Mouse (Mus musculus): ENCODE measurements at regions not wholly inside any gene's neighbourhood (a gene's known extent, or its start where the extent isn't known, plus 50 kb on each side); places are given as distances from the start of the nearest gene placed in this dataset.

GRCm38 (mm10) chr2:72838085-72838727 lies 142.0 kb downstream of the Sp3 start:
- ATAC-seq, result peak; percentile 97

DNA sequence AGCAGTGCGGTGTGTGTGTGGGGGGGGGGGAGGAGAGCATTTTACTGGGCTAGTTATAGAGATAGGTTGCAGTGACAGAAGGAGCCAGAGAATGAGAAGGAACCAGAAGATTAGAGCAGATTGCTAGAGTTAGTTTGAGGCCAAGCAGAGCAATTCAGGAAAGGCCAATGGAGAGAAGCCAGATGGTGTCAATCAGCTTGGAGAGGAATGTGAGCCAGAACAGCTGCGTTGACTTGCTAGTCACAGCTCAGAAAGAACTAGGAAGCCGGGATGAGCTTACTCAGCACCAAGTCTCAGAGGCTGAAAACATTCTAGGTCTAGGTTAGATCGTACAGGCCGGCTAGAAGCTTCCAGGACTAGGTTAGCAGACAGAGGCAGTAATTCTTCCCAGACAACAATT lies 140.6 kb downstream of the Sp3 start:
- no peak for ATAC-seq

- no peak for ATAC-seq
Observed at GRCm38 (mm10) chr2:72841367-72841766, 138.9 kb downstream of the Sp3 start.

DNA sequence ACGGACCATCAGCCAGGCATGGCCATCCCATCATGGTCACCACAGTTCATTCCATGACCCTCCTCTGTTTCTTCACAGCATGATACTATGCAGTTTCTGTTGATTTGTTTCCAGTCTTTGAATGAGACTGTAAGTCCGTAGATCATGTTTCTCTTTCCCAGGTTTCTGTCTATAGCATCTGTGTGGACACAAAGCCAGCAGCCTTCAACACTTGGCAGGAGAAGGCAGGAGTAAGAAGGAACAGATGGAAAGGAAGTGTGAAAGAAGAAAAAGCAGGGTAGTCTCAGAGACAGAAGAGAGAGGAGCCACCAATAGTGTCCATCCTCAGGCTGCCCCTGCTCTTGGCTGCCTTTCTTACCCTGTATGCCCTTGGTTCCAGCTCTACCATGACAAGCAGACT lies 136.6 kb downstream of the Sp3 start:
- ATAC-seq, result no peak

DNA sequence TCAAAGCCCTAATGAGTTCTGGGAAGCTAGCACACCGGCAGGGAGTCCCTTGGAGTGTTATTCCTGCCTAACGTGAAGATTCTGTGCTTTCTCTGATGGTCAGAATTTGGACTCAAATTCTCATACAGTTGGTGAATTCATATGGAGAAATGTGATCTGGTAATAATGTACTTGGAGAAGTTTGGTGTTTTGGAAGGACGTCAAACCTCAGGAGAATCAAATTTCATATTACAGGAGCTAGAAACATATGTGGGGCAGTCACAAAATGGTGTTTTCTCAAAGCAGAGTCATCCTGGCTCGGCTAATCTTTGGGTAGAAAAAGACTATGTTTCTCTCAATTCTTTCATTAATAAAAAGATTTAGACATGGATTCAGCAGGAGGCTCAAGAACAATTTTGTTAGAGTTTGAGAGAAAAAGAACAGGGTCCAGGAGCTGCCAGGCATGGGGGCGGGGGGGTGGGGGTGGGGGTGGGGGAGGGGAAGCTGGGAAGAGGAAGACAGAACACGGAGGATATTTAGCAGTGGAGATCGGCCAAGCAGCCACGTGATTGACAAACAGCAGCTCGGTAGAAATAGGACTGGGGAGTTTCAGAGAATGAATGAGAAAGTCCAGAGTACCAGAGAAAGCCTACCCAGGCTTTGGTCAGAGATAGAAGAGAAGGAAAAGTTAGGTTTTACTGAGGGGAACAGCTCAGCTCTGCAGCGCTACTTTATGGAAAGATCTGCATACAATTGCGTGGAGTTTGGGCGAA lies 130.6 kb downstream of the Sp3 start:
- ATAC-seq, result no peak

GRCm38 (mm10) chr2:72852509-72852908 lies 127.7 kb downstream of the Sp3 start:
- no peak for ATAC-seq

GRCm38 (mm10) chr2:72855276-72855970 lies 124.8 kb downstream of the Sp3 start:
- peak; percentile 67 for ATAC-seq

- ATAC-seq, result peak; percentile 40
Observed at GRCm38 (mm10) chr2:72855971-72856755, 124.1 kb downstream of the Sp3 start.

DNA sequence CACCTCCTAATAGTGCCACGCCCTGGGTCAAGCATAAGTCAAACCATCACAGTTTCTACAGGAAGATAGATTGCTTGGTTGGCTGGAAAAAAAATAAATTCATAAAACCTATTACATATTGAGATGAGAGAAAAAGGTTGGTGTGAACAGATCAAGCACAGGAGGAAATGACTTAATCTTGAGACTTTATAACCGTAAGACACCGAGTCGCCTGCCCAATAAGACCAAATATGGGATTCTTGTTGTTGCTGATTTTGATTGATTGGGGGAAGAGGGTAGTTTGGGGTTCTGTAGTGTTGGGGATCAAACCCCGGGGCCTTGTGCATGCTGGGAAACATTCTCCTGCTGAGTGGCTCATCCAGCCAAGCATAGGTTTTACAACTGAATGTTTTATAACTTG lies 122.9 kb downstream of the Sp3 start:
- ATAC-seq, result peak; percentile 59

- ATAC-seq, result no peak
Observed at GRCm38 (mm10) chr2:72865462-72866365, 114.5 kb downstream of the Sp3 start.

- no peak for ATAC-seq
Observed at GRCm38 (mm10) chr2:72866366-72866688, 113.9 kb downstream of the Sp3 start.

GRCm38 (mm10) chr2:72868173-72868572 lies 112.1 kb downstream of the Sp3 start:
- peak; percentile 80 for ATAC-seq

- ATAC-seq, result no peak
Observed at GRCm38 (mm10) chr2:72871836-72872235, 108.4 kb downstream of the Sp3 start.

DNA sequence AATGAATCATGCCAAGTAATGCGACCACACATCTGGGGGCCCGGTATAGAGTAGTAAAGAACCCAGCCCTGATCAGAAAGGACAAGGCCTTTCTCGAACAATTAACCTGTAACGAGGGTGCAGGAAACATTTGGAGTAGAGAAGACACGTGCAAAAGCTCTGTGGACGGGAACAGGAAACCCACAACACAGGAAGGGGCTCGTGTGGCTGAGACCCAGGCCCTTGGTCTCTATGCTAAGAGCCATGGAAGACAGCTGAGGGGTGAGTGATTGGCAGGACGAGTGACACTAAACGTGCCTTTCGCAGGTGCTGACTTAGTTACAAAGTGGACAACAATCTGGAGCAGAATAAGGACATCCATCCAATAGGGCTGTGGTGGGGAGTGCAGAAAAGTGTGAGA lies 106.3 kb downstream of the Sp3 start:
- peak; percentile 69 for ATAC-seq

DNA sequence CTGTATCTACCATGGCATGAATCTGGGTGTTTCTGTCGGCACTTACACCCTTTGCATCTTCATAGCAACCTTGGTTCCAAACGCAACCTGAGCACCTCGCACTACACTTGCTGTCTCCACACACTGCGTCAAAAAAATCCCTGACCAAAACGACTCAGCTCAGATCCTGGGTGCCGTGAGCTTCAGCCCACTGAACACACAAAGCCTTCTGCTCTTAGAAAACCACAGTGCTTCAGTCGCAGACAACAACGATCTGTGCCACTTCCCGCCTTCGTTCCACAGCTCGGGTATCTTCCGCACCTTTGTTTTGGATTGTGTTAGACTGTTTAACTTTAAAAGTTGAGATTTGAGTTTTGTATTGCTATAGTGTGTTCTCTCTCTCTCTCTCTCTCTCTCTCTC lies 105.7 kb downstream of the Sp3 start:
- peak; percentile 78 for ATAC-seq

- no peak for ATAC-seq
Observed at GRCm38 (mm10) chr2:72875677-72876076, 104.6 kb downstream of the Sp3 start.

DNA sequence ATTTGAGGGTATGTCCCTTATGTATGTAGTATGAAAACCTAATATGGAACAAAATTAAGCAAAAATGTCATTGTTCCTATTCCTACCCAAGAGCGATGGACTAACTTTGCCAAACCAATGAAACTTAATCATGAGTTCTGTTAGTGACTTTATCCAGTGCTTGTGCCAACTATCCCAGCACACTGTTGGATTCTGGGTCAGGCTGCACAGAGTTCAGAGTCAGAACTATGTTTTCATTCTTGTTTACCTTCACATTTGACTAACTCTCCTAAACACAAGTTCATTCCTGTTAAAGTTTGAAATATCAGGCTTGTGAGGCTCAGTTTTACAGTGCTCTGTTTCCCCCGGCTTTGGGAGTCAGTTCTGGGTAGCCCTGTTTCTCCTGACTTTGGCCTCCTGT lies 100.2 kb downstream of the Sp3 start:
- ATAC-seq, result no peak

DNA sequence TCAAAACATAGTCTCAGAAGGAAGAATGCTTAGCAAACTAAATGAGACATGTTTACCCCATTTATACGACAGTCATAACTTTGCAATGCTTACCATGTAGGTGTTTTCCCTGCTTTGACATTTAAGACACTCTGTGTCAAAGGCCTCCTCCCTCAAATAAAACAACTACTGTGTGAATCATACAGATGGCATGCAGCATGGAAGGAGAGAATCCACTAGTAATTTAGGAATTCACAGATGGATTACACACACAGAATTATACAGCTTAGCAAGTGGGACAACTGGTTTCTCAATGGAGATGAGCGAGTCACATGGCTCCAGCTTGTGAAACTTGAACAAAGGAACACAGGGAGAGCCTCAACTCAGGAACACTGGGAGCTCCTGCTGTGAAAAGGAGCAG lies 98.7 kb downstream of the Sp3 start:
- ATAC-seq, result peak; percentile 94

- ATAC-seq, result no peak
Observed at GRCm38 (mm10) chr2:72886250-72886649, 94.0 kb downstream of the Sp3 start.

Measured in CD4-positive, CD25-positive, alpha-beta regulatory T cell, adult 4 months (primary cell).